10 mouse cellular contexts compared by ENCODE assay signal in genomic region chr7:44853065-44853464, GRCm38 (mm10). TPM values are rescaled to one million over a fixed set of nuclear protein-coding genes. Genes with fewer than 3 reads are reported as not detected.
A peak's percentile ranks its signal among the peaks of the same experiment; 100 is the strongest.
DNase-seq lines count a peak whose midpoint lies in the region; ATAC-seq and TF ChIP-seq lines count a peak whose summit lies in the region.
"Had no signal": no experiment of that assay in that cellular context is flagged by ENCODE, and none has a peak within 500 bp of the region (broad histone marks: within the 10 kb centered on the region; RNA-seq: fewer than 3 reads in every experiment).

No protein-coding gene starts in this region.

- H3K27ac ChIP-seq in forebrain, embryonic 13.5 days = no peak overlapping the region
- no peak overlapping the region for H3K27ac ChIP-seq in forebrain, embryonic 14.5 days (ENCODE audit: low read depth, low read length)
- no peak overlapping the region for H3K27ac ChIP-seq in lung, embryonic 14.5 days (ENCODE audit: low read depth)
- no peak overlapping the region for H3K27ac ChIP-seq in hindbrain, embryonic 15.5 days (replicated peaks)
- no peak overlapping the region for H3K27ac ChIP-seq in midbrain, postnatal 0 days (ENCODE audit: low read depth, low read length)

- H3K9ac ChIP-seq in forebrain, embryonic 13.5 days = 0 out of 2 replicates have a peak overlapping the region, but pooled peaks have one; percentile 78
- H3K9ac ChIP-seq in forebrain, embryonic 14.5 days (ENCODE audit: low read length) = no peak overlapping the region
- H3K9ac ChIP-seq in lung, embryonic 14.5 days = no peak overlapping the region
- H3K9ac ChIP-seq in hindbrain, embryonic 15.5 days = no peak overlapping the region
- H3K9ac ChIP-seq in midbrain, postnatal 0 days (replicated peaks; ENCODE audit: low read length, poor library complexity, severe bottlenecking) = 0 out of 2 replicates have a peak overlapping the region, but pooled peaks have one; percentile 33

- H3K4me2 ChIP-seq in forebrain, embryonic 13.5 days = peak overlapping the region; percentile 83
- no peak overlapping the region for H3K4me2 ChIP-seq in forebrain, embryonic 14.5 days (ENCODE audit: low read length)
- H3K4me2 ChIP-seq in lung, embryonic 14.5 days = peak overlapping the region; percentile 92
- H3K4me2 ChIP-seq in hindbrain, embryonic 15.5 days = peak overlapping the region; percentile 58; the same call in 1 of the 2 replicates
- H3K4me2 ChIP-seq in midbrain, postnatal 0 days (ENCODE audit: low read depth, low read length, poor library complexity, severe bottlenecking) = no peak overlapping the region

- H3K9me3 ChIP-seq in forebrain, embryonic 13.5 days (replicated peaks) = no peaks in the 10 kb centered on the region
- H3K9me3 ChIP-seq in forebrain, embryonic 14.5 days (replicated peaks; ENCODE audit: control insufficient read depth, low read length) = no peaks in the 10 kb centered on the region
- H3K9me3 ChIP-seq in lung, embryonic 14.5 days (ENCODE audit: low read depth, low read length) = no peaks in the 10 kb centered on the region
- no peaks in the 10 kb centered on the region for H3K9me3 ChIP-seq in hindbrain, embryonic 15.5 days
- H3K9me3 ChIP-seq in midbrain, postnatal 0 days (ENCODE audit: low read length) = no peaks in the 10 kb centered on the region

- H3K4me1 ChIP-seq in forebrain, embryonic 13.5 days = peaks cover 64% of the 10 kb centered on the region
- peaks cover 30% of the 10 kb centered on the region for H3K4me1 ChIP-seq in forebrain, embryonic 14.5 days (ENCODE audit: control insufficient read depth, insufficient read depth, low read length)
- peaks cover 22% of the 10 kb centered on the region for H3K4me1 ChIP-seq in lung, embryonic 14.5 days (ENCODE audit: insufficient read depth)
- H3K4me1 ChIP-seq in hindbrain, embryonic 15.5 days (replicated peaks) = peaks cover 56% of the 10 kb centered on the region
- H3K4me1 ChIP-seq in midbrain, postnatal 0 days (ENCODE audit: insufficient read depth, low read length) = peaks cover 8% of the 10 kb centered on the region; the same call in 1 of the 2 replicates

- WGBS in forebrain, embryonic 13.5 days = 95% methylated on average over 2 of the region's 2 CpGs
- 100% methylated on average over 2 of the region's 2 CpGs for WGBS in forebrain, embryonic 14.5 days
- 98% methylated on average over 2 of the region's 2 CpGs for WGBS in lung, embryonic 14.5 days
- WGBS in hindbrain, embryonic 15.5 days = 96% methylated on average over 2 of the region's 2 CpGs
- 96% methylated on average over 2 of the region's 2 CpGs for WGBS in midbrain, postnatal 0 days

- peaks cover 15% of the 10 kb centered on the region for H3K36me3 ChIP-seq in forebrain, embryonic 13.5 days (ENCODE audit: poor library complexity, severe bottlenecking)
- peaks cover 10% of the 10 kb centered on the region; the same call in 1 of the 2 replicates for H3K36me3 ChIP-seq in forebrain, embryonic 14.5 days (ENCODE audit: control insufficient read depth, insufficient read depth, low read length)
- H3K36me3 ChIP-seq in lung, embryonic 14.5 days (ENCODE audit: insufficient read depth) = peaks cover 24% of the 10 kb centered on the region; the same call in 1 of the 2 replicates
- no peaks in the 10 kb centered on the region for H3K36me3 ChIP-seq in hindbrain, embryonic 15.5 days
- peaks cover 6% of the 10 kb centered on the region; the same call in 1 of the 2 replicates for H3K36me3 ChIP-seq in midbrain, postnatal 0 days (ENCODE audit: insufficient read depth, low read length)

- no peak for ATAC-seq in forebrain, embryonic 13.5 days
- no peak for ATAC-seq in forebrain, embryonic 14.5 days
- ATAC-seq in lung, embryonic 14.5 days (ENCODE audit: insufficient read depth) = no peak
- no peak for ATAC-seq in hindbrain, embryonic 15.5 days (ENCODE audit: low FRiP score, low read depth)
- no peak for ATAC-seq in midbrain, postnatal 0 days (ENCODE audit: low FRiP score)

- no peak for TF ChIP-seq CTCF in lung, embryonic 14.5 days (IDR thresholded peaks at IDR 0.05; ENCODE audit: low read depth)
- TF ChIP-seq CTCF in midbrain, postnatal 0 days (IDR thresholded peaks at IDR 0.05) = no peak

- DNase-seq in forebrain, embryonic 14.5 days (ENCODE audit: low spot score) = no peak
- no peak for DNase-seq in lung, embryonic 14.5 days
- no peak for DNase-seq in lung, postnatal 14 days
- no peak for DNase-seq in midbrain, postnatal 0 days (ENCODE audit: low spot score)
- DNase-seq in c-Kit-positive CD71-positive TER-119-positive erythroid progenitor cells, embryonic 14.5 days (ENCODE audit: low spot score) = no peak
- no peak for DNase-seq in Muller cell, postnatal 12 days (ENCODE audit: inconsistent ontology term)
- DNase-seq: kidney, adult 18-20 months; lung, postnatal 10 days had no signal

- no peak overlapping the region for H3K4me3 ChIP-seq in forebrain, embryonic 13.5 days
- no peak overlapping the region for H3K4me3 ChIP-seq in forebrain, embryonic 14.5 days (ENCODE audit: low read depth, low read length)
- no peak overlapping the region for H3K4me3 ChIP-seq in lung, embryonic 14.5 days (ENCODE audit: low read depth, low read length)
- no peak overlapping the region for H3K4me3 ChIP-seq in hindbrain, embryonic 15.5 days
- no peak overlapping the region for H3K4me3 ChIP-seq in midbrain, postnatal 0 days (ENCODE audit: low read depth, low read length)

- H3K27me3 ChIP-seq in forebrain, embryonic 13.5 days = no peaks in the 10 kb centered on the region
- H3K27me3 ChIP-seq in forebrain, embryonic 14.5 days (replicated peaks; ENCODE audit: control insufficient read depth, insufficient read depth, low read length) = no peaks in the 10 kb centered on the region
- no peaks in the 10 kb centered on the region for H3K27me3 ChIP-seq in lung, embryonic 14.5 days (ENCODE audit: insufficient read depth, low read length)
- no peaks in the 10 kb centered on the region for H3K27me3 ChIP-seq in hindbrain, embryonic 15.5 days
- no peaks in the 10 kb centered on the region for H3K27me3 ChIP-seq in midbrain, postnatal 0 days (ENCODE audit: insufficient read depth, low read length)

RNA-seq across cellular contexts. Expression of gene Pnkp, which starts 3.9 kb away (rescaled TPM):
- polyA plus RNA-seq in forebrain, embryonic 13.5 days (2015; fragmentation: Nextera tagmentation; extraction: Ambion mirVana) = 34.9 and 38.1 TPM in 2 replicates
- polyA plus RNA-seq in forebrain, embryonic 14.5 days (2014; fragmentation: Nextera tagmentation; extraction: Ambion mirVana) = 30.0 and 31.7 TPM in 2 replicates
- polyA plus RNA-seq in lung, embryonic 14.5 days (2014; fragmentation: Nextera tagmentation; extraction: Ambion mirVana) = 30.3 and 30.7 TPM in 2 replicates
- polyA plus RNA-seq in hindbrain, embryonic 15.5 days (2015; fragmentation: Nextera tagmentation; extraction: Ambion mirVana) = 29.1 and 30.6 TPM in 2 replicates
- total RNA-seq in midbrain, postnatal 0 days (2014; rRNA removed) = 29.5 and 32.4 TPM in 2 replicates
- 31.2 and 31.5 TPM in 2 replicates for polyA plus RNA-seq in midbrain, postnatal 0 days (2015; fragmentation: Nextera tagmentation; extraction: Ambion mirVana)

RNA-seq across cellular contexts. Expression of gene Tbc1d17, which starts 4.2 kb away (rescaled TPM):
- 81.5 and 95.5 TPM in 2 replicates for polyA plus RNA-seq in forebrain, embryonic 13.5 days (2015; fragmentation: Nextera tagmentation; extraction: Ambion mirVana)
- polyA plus RNA-seq in forebrain, embryonic 14.5 days (2014; fragmentation: Nextera tagmentation; extraction: Ambion mirVana) = 79.6 and 105 TPM in 2 replicates
- 60.1 and 73.7 TPM in 2 replicates for polyA plus RNA-seq in lung, embryonic 14.5 days (2014; fragmentation: Nextera tagmentation; extraction: Ambion mirVana)
- polyA plus RNA-seq in hindbrain, embryonic 15.5 days (2015; fragmentation: Nextera tagmentation; extraction: Ambion mirVana) = 109 and 118 TPM in 2 replicates
- 79.7 and 129 TPM in 2 replicates for total RNA-seq in midbrain, postnatal 0 days (2014; rRNA removed)
- 115 and 126 TPM in 2 replicates for polyA plus RNA-seq in midbrain, postnatal 0 days (2015; fragmentation: Nextera tagmentation; extraction: Ambion mirVana)

RNA-seq across cellular contexts. Expression of gene Akt1s1, which starts 4.3 kb away (rescaled TPM):
- polyA plus RNA-seq in forebrain, embryonic 13.5 days (2015; fragmentation: Nextera tagmentation; extraction: Ambion mirVana) = 93.1 and 95.4 TPM in 2 replicates
- polyA plus RNA-seq in forebrain, embryonic 14.5 days (2014; fragmentation: Nextera tagmentation; extraction: Ambion mirVana) = 70.4 and 75.4 TPM in 2 replicates
- polyA plus RNA-seq in lung, embryonic 14.5 days (2014; fragmentation: Nextera tagmentation; extraction: Ambion mirVana) = 61.9 and 76.9 TPM in 2 replicates
- polyA plus RNA-seq in hindbrain, embryonic 15.5 days (2015; fragmentation: Nextera tagmentation; extraction: Ambion mirVana) = 90.1 and 99.1 TPM in 2 replicates
- 104 and 120 TPM in 2 replicates for total RNA-seq in midbrain, postnatal 0 days (2014; rRNA removed)
- polyA plus RNA-seq in midbrain, postnatal 0 days (2015; fragmentation: Nextera tagmentation; extraction: Ambion mirVana) = 89.1 and 91.0 TPM in 2 replicates

RNA-seq across cellular contexts. Expression of gene Ptov1, which starts 16.5 kb away (rescaled TPM):
- polyA plus RNA-seq in forebrain, embryonic 13.5 days (2015; fragmentation: Nextera tagmentation; extraction: Ambion mirVana) = 558 and 574 TPM in 2 replicates
- 447 and 458 TPM in 2 replicates for polyA plus RNA-seq in forebrain, embryonic 14.5 days (2014; fragmentation: Nextera tagmentation; extraction: Ambion mirVana)
- 386 and 443 TPM in 2 replicates for polyA plus RNA-seq in lung, embryonic 14.5 days (2014; fragmentation: Nextera tagmentation; extraction: Ambion mirVana)
- polyA plus RNA-seq in hindbrain, embryonic 15.5 days (2015; fragmentation: Nextera tagmentation; extraction: Ambion mirVana) = 460 and 518 TPM in 2 replicates
- total RNA-seq in midbrain, postnatal 0 days (2014; rRNA removed) = 484 and 500 TPM in 2 replicates
- polyA plus RNA-seq in midbrain, postnatal 0 days (2015; fragmentation: Nextera tagmentation; extraction: Ambion mirVana) = 430 and 439 TPM in 2 replicates

RNA-seq across cellular contexts. Expression of gene Atf5, which starts 36.6 kb away (rescaled TPM):
- 5.4 and 5.7 TPM in 2 replicates for polyA plus RNA-seq in forebrain, embryonic 13.5 days (2015; fragmentation: Nextera tagmentation; extraction: Ambion mirVana)
- 4.2 and 4.7 TPM in 2 replicates for polyA plus RNA-seq in forebrain, embryonic 14.5 days (2014; fragmentation: Nextera tagmentation; extraction: Ambion mirVana)
- polyA plus RNA-seq in lung, embryonic 14.5 days (2014; fragmentation: Nextera tagmentation; extraction: Ambion mirVana) = 3.1 TPM in 2 replicates
- polyA plus RNA-seq in hindbrain, embryonic 15.5 days (2015; fragmentation: Nextera tagmentation; extraction: Ambion mirVana) = 3.9 and 4.0 TPM in 2 replicates
- 4.8 and 6.8 TPM in 2 replicates for total RNA-seq in midbrain, postnatal 0 days (2014; rRNA removed)
- polyA plus RNA-seq in midbrain, postnatal 0 days (2015; fragmentation: Nextera tagmentation; extraction: Ambion mirVana) = 3.4 and 3.7 TPM in 2 replicates

Comparison
In these comparisons a context has a peak if more than half of its experiments do, and no peak if none do; other contexts are left out.
1. H3K4me2 ChIP-seq: peak in forebrain, embryonic 13.5 days (single experiment), lung, embryonic 14.5 days (single experiment) and hindbrain, embryonic 15.5 days (single experiment); none in forebrain, embryonic 14.5 days (single experiment) and midbrain, postnatal 0 days (single experiment).
2. H3K9ac ChIP-seq: peak in forebrain, embryonic 13.5 days (single experiment) and midbrain, postnatal 0 days (single experiment); none in forebrain, embryonic 14.5 days (single experiment), lung, embryonic 14.5 days (single experiment) and hindbrain, embryonic 15.5 days (single experiment).